Mouse (Mus musculus) cerebellum, adult 18-20 months (tissue): ENCODE results near the gene Arnt2.

ENCODE experiments used
- DNase-seq, 2 experiments: peaks; one replicate each; pipeline ENCODE4 v3.0.0; 2021

Arnt2 gene

DNA sequence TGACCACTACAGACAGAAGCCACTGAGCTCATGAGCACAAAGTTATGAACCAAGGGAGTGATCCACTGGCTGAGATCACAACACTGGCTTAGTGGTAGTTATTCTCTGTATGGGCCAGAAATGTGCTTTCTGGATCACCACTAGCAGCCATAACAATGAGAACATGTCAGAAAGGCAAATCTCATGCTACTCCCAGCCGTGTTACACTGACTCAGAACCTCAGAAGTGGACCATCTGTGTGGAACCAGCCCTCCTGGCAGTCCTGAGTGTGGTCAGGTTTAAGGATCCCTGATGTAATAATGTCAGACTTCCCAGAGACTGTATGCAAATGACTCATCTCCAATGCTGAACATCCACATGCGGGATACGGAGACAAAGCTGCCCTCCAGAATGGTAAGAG lies 13.4 kb downstream of the Arnt2 start:
- no peak for DNase-seq

DNA sequence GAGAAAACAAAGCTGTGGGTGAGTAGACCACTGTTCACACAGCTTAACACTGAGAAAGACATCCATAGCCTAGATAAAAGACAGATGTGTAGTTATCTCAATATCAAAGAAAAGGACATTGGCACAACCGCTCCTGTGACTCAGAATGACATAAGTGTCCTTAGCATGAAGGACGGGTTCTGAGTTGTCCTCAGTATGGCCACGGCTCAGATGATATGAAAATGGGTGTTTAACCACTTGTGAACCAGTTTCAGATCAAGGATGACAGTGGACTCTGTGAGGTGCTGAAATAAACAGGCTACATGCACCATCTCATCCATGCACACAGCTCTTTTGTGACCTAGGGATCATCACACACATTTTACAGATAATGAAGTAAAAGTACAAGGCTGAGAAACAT lies 22.1 kb downstream of the Arnt2 start:
- no peak for DNase-seq

GRCm38 (mm10) chr7:84386472-84386871 lies 23.5 kb downstream of the Arnt2 start:
- DNase-seq = no peak

GRCm38 (mm10) chr7:84384778-84385177 lies 25.2 kb downstream of the Arnt2 start:
- no peak for DNase-seq

- DNase-seq = no peak
Observed at GRCm38 (mm10) chr7:84384086-84384485, 25.9 kb downstream of the Arnt2 start.

GRCm38 (mm10) chr7:84382346-84382745 lies 27.6 kb downstream of the Arnt2 start:
- no peak for DNase-seq

- DNase-seq = no peak
Observed at GRCm38 (mm10) chr7:84380810-84381209, 29.2 kb downstream of the Arnt2 start.

DNA sequence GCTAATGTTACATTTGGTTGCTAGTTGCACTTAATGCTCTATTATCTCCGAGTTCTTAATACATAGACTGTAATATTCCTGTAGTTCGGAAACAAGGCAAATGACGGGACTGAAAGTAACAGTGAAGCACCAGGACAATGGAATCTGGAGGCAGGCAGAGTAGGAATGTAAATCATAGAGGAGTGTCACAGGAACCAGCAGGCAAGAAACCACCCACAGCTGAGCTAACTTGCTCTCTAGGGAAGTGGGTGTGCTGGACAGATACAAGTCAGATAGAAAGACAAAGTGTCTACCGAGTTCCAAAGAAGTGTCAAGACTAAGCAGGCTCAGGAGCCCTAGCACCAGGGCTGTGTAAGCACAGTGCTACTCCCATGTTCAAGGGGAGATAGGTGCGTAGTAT lies 32.6 kb downstream of the Arnt2 start:
- no peak for DNase-seq

DNA sequence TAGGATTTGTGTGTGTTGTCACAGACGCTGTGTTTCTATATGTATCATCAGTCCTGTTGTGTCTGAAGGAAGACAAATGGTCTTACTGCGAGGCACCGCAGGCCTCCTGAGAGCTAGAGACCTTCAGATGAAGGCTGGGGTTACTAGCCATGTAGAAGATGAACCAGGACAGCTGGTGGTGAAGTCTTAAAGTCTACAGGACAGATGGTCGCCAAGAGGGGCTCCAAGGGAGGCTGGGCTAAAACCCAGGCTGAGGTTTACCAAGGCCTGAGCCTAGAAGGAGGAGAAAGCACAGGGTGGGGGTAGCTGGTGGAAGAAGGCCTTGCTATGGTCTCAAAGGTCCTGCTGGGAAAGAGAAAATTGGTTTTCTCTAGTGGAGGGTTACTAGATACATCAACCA lies 36.3 kb downstream of the Arnt2 start:
- no peak for DNase-seq

- no peak for DNase-seq
Observed at GRCm38 (mm10) chr7:84372871-84373270, 37.1 kb downstream of the Arnt2 start.

DNA sequence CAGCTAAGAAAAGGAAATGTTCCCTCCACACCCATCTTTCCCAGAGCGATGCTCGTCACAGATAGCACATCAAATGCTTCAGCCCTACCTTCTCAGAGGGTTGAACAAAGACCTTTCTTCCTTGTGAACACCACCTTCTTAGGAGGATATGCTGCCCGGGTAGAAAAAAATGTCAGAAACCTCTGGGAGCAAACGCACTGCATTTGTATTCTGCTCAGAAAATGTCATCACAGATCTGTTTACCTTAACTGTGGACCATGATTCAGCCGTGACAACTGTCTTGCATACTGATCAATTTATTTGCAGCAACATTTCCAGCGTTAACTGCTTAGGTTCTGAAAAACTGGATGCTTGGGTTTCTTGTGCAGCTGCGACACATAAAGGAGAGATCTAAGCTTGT lies 37.7 kb downstream of the Arnt2 start:
- no peak for DNase-seq

DNA sequence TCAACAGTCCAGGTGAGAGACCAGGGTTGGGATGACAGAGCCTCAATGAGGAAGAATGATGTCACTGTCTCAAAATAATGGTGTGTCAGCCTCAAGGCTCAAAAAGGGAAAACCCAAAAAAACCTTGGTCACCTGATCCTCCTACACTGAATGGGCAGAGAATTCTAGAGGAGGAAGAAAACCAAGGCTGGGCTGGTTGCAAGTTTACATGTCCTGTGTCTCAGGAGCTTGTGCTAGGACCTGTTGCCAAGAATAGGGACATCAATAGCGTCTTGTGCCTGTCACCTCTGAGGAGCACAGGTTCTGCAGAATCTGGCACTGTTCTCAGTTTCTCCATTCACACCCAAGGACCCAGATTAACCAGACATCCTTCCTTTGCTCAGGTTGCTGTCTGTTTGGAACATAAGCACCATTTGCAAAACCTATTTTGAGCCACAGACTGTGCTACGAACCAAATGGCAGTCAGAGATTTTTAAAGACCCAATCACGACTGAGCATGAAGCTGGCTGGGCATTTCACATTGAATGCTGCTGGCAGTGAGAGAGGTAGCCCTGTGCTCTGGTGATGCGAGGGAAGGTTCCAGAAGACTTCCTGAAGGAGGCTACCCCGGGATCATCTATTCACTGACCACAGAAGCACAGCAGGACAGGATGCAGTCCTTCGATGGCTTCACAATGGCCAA lies 38.9 kb downstream of the Arnt2 start:
- no peak for DNase-seq

- no peak for DNase-seq
Observed at GRCm38 (mm10) chr7:84366251-84366650, 43.7 kb downstream of the Arnt2 start.

DNA sequence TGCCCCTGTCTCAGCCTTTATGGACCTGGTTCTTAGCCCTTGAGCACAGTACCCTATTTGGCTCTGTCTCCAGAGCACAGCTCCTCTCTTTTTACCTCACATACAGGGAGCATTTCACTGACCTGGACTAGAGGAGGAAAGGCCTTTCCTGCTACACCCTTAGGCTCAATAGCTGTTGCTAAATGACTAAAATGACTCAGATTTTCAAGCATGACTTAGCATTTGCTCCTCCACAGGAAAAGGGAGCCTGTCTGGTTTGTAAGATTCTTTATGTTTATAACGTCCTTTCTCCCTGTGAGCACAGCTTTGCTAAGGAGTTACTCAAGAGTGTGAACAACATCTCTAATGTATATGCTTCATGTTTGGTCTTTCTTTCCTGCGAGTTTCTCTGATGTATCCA lies 47.3 kb downstream of the Arnt2 start:
- no peak for DNase-seq

DNA sequence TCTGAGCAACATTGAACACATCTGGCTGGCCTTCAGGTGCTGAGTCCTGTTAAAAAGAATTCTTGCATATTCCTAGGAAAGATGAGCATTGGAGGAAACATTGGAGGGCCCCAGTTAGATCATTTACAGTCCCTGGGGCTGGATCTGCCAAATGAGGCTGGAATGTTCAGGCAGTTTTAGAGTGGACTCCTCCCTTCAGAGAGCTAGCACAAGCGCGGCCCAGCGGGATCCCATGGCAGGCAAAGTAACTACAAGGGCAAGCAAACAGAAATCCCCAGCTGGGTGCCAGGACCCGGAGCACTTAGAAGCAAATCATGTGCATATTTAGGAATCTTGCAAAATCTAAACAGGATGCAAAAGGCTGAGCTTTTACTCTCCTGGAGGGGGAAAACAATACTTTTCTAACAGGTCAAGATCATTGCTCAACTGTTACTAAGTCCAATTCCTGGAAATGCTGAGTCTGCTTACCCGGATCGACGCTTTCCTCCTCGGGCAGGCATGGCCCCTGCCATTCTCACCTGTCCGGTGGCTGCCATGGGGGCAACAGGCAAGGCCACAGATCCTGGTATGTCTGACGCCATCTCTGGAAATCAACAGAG lies 48.8 kb downstream of the Arnt2 start:
- DNase-seq = no peak

- DNase-seq = no peak
Observed at GRCm38 (mm10) chr7:84358426-84358825, 51.5 kb downstream of the Arnt2 start.

- peak; percentile 55 to 56 for DNase-seq
Observed at GRCm38 (mm10) chr7:84355619-84356570, 54.1 kb downstream of the Arnt2 start.

DNA sequence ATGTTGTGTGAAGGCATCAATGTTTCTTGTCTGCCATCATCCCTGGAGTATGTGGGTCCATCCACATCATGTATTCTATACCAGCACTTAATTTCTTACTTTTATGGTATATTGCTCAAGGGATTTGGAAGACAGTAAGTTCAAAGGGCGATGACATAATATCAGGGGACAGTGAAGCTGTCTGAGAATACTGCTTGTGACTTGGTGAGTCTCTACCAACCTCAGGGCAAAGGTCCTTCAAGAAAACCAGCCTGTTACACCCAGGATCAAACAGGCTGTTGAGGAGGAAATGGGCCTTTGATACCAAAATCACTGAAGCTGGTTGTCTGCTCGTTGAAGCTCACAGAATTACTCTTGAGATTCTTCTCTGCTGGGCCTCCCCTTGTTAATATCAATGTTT lies 55.1 kb downstream of the Arnt2 start:
- DNase-seq = no peak

- no peak for DNase-seq
Observed at GRCm38 (mm10) chr7:84350529-84350928, 59.4 kb downstream of the Arnt2 start.

- no peak for DNase-seq
Observed at GRCm38 (mm10) chr7:84349976-84350375, 60.0 kb downstream of the Arnt2 start.

DNA sequence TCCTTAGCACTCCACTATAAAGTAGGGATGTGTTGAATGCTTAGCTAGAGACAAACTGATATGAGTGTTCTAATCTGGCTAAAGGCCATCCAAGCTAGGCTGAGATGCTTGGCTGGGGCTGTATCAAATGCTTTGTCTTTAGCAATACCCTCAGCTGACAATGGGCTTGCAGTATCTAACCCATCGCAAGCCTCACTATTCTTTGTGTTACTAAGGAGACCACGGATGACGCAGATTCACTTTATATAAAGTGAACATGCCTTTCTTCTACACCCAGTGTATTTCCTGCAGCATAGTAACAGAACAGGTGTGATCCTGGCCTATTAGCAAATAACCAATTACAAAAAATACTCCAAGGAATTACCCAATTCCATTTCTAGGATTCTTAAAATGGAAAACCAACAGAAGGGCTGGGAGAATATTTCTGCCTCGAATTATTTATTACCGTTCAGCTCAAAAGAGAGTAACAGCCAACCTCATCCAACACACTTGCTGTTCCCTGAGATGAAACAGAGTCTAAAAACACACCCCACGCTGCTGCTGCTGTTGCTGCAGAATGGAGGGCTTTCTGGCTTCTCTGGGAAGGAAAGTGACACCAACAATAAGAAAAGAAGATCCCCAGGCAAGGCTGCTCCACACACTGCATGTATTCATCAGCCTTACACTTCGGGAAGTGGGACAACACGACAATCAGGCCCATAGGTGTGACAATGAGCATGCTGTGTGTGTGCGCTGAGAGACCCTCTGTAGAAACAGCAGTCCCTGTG lies 61.6 kb downstream of the Arnt2 start:
- DNase-seq = no peak

DNA sequence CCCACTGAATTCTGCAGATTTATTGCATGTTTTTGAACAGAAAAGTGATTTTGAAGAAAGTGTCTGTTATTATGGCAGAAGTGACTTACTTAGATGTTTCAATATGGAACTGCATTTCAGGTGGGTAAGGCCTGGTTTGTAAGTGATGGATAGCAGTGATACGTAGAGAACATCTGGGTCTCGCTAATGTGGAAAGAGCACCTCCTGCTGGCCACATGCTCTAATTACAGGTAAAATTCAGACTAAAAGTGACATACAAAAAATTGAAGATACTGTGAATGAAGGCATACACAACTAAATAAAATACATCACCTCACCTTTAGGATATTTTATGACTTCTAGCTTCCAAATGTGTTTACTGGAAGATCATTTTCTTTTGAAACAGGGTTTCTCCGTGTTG lies 66.8 kb downstream of the Arnt2 start:
- DNase-seq = no peak

DNA sequence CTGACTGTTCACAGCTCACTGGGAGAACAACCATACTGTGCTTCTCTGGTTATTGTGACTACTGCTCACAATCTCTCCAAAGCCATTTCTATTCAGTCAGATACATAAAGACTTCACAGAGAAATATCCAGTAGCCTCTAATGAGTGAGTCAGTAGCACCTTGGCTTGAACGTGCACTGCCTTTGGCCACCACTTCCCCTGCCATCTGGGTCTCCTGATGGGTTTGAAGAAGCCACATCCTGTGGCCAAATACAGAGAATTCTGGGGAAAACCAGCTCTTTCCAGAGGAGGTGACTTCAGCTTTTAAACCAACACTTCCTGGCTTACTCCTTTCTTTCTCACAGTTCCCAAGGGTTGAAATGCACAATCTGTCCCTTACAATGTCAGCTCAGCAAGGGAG lies 69.0 kb downstream of the Arnt2 start:
- DNase-seq = peak; percentile 30 to 54
